15 mouse cellular contexts compared by ENCODE assay signal in the genomic region with DNA sequence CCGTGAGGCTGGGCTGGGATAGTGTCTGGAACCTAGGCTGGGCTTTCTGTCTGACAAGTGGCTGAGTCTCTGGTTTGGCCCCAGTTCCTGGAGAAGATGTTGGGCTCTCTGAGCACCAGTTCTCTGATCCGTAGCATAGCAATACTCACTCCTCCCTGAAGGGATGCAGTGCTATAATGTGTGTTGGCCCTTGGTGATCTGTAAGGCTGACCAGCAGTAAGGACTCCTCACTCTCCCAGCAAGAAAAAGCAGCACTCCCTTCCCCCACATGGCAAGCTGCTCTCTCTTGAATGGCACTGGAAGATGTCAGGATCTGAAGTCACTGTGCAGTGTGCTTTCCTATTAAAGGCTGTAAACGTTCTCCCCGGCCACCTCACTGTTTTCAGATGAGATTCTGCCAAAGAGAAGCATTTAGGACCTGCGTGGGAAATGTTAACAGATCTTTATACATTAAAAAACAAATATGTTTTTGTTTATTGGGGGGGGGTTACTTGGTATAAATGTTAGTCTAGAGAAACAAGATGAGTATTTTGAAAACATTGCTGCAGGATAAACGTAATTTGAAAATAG.
DNase-seq lines count a peak whose midpoint lies in the region; ATAC-seq and TF ChIP-seq lines count a peak whose summit lies in the region.
"Had no signal": no experiment of that assay in that cellular context is flagged by ENCODE, and none has a peak within 500 bp of the region (broad histone marks: within the 10 kb centered on the region; RNA-seq: fewer than 3 reads in every experiment).

No protein-coding gene starts in this region.

- H3K9me3 ChIP-seq in hindbrain, embryonic 14.5 days (ENCODE audit: control insufficient read depth, low read length) = no peaks in the 10 kb centered on the region
- H3K9me3 ChIP-seq in hindbrain, postnatal 0 days (ENCODE audit: low read length) = no peaks in the 10 kb centered on the region
- no peaks in the 10 kb centered on the region for H3K9me3 ChIP-seq in midbrain, embryonic 11.5 days (ENCODE audit: control insufficient read depth, low read length)
- no peaks in the 10 kb centered on the region for H3K9me3 ChIP-seq in midbrain, postnatal 0 days (ENCODE audit: low read length)
- H3K9me3 ChIP-seq: embryonic facial prominence, embryonic 12.5 days; intestine, embryonic 15.5 days; limb, embryonic 13.5 days; midbrain, embryonic 13.5 days; neural tube, embryonic 12.5 days had no signal

- no peak overlapping the region for H3K4me2 ChIP-seq in hindbrain, embryonic 14.5 days (replicated peaks)
- H3K4me2 ChIP-seq in hindbrain, postnatal 0 days (ENCODE audit: low read depth, low read length) = no peak overlapping the region
- no peak overlapping the region for H3K4me2 ChIP-seq in midbrain, embryonic 11.5 days
- H3K4me2 ChIP-seq in midbrain, postnatal 0 days (ENCODE audit: low read depth, low read length, poor library complexity, severe bottlenecking) = no peak overlapping the region
- H3K4me2 ChIP-seq: embryonic facial prominence, embryonic 12.5 days; intestine, embryonic 15.5 days; limb, embryonic 13.5 days; midbrain, embryonic 13.5 days; neural tube, embryonic 12.5 days had no signal

- no peak for TF ChIP-seq CTCF in hindbrain, postnatal 0 days (IDR thresholded peaks at IDR 0.05; ENCODE audit: low read depth)
- no peak for TF ChIP-seq CTCF in midbrain, postnatal 0 days (IDR thresholded peaks at IDR 0.05)

- no peak for ATAC-seq in hindbrain, embryonic 14.5 days (ENCODE audit: low FRiP score)
- no peak for ATAC-seq in hindbrain, postnatal 0 days
- ATAC-seq in midbrain, embryonic 11.5 days (ENCODE audit: low FRiP score) = no peak
- no peak for ATAC-seq in midbrain, postnatal 0 days (ENCODE audit: low FRiP score)
- ATAC-seq: intestine, embryonic 15.5 days; midbrain, embryonic 13.5 days had no signal

- H3K36me3 ChIP-seq in hindbrain, embryonic 14.5 days (replicated peaks; ENCODE audit: control insufficient read depth, insufficient read depth) = no peaks in the 10 kb centered on the region
- no peaks in the 10 kb centered on the region for H3K36me3 ChIP-seq in hindbrain, postnatal 0 days (ENCODE audit: insufficient read depth, low read length)
- H3K36me3 ChIP-seq in midbrain, embryonic 11.5 days (ENCODE audit: control insufficient read depth, insufficient read depth, low read length) = no peaks in the 10 kb centered on the region
- H3K36me3 ChIP-seq in midbrain, postnatal 0 days (ENCODE audit: insufficient read depth, low read length) = no peaks in the 10 kb centered on the region
- H3K36me3 ChIP-seq: embryonic facial prominence, embryonic 12.5 days; intestine, embryonic 15.5 days; limb, embryonic 13.5 days; midbrain, embryonic 13.5 days; neural tube, embryonic 12.5 days had no signal

- H3K4me1 ChIP-seq in hindbrain, embryonic 14.5 days (replicated peaks; ENCODE audit: control insufficient read depth, insufficient read depth, low read length) = peaks cover 31% of the 10 kb centered on the region
- H3K4me1 ChIP-seq in hindbrain, postnatal 0 days (ENCODE audit: insufficient read depth, low read length) = no peaks in the 10 kb centered on the region
- H3K4me1 ChIP-seq in midbrain, embryonic 11.5 days (ENCODE audit: control insufficient read depth, insufficient read depth, low read length) = peaks cover 6% of the 10 kb centered on the region
- no peaks in the 10 kb centered on the region; the same call in 1 of the 2 replicates for H3K4me1 ChIP-seq in midbrain, postnatal 0 days (ENCODE audit: insufficient read depth, low read length)
- H3K4me1 ChIP-seq: intestine, embryonic 15.5 days had no signal

- no peak overlapping the region for H3K27ac ChIP-seq in hindbrain, embryonic 14.5 days
- H3K27ac ChIP-seq in hindbrain, postnatal 0 days = no peak overlapping the region
- H3K27ac ChIP-seq in midbrain, embryonic 11.5 days (ENCODE audit: low read depth, low read length) = no peak overlapping the region
- no peak overlapping the region for H3K27ac ChIP-seq in midbrain, postnatal 0 days (ENCODE audit: low read depth, low read length)
- H3K27ac ChIP-seq: embryonic facial prominence, embryonic 12.5 days; intestine, embryonic 15.5 days; left cerebral cortex, adult 2 months; limb, embryonic 13.5 days; midbrain, embryonic 13.5 days; neural tube, embryonic 12.5 days had no signal

- WGBS in hindbrain, embryonic 14.5 days = 70% methylated on average over 6 of the region's 6 CpGs
- 68% methylated on average over 6 of the region's 6 CpGs for WGBS in hindbrain, postnatal 0 days
- WGBS in midbrain, embryonic 11.5 days = 88% methylated on average over 6 of the region's 6 CpGs
- whole genome bisulfite sequencing in midbrain, postnatal 0 days = 76% methylated on average over 6 of the region's 6 CpGs

- H3K27me3 ChIP-seq in hindbrain, embryonic 14.5 days (ENCODE audit: control insufficient read depth, insufficient read depth, low read length) = no peaks in the 10 kb centered on the region
- no peaks in the 10 kb centered on the region for H3K27me3 ChIP-seq in hindbrain, postnatal 0 days (ENCODE audit: insufficient read depth, low read length)
- H3K27me3 ChIP-seq in midbrain, embryonic 11.5 days (ENCODE audit: control insufficient read depth, insufficient read depth, low read length) = no peaks in the 10 kb centered on the region
- H3K27me3 ChIP-seq in midbrain, postnatal 0 days (ENCODE audit: insufficient read depth, low read length) = no peaks in the 10 kb centered on the region
- H3K27me3 ChIP-seq: embryonic facial prominence, embryonic 12.5 days; intestine, embryonic 15.5 days; limb, embryonic 13.5 days; midbrain, embryonic 13.5 days; neural tube, embryonic 12.5 days had no signal

- DNase-seq in heart, adult 11 months = peak; percentile 80
- no peak for DNase-seq in heart, adult 8-10 months (ENCODE audit: low spot score)
- DNase-seq in hindbrain, embryonic 14.5 days (ENCODE audit: low spot score) = peak; percentile 22
- DNase-seq in hindbrain, postnatal 0 days (ENCODE audit: low spot score) = no peak
- peak; percentile 54 for DNase-seq in midbrain, embryonic 11.5 days (ENCODE audit: low spot score, missing footprints)
- no peak for DNase-seq in midbrain, postnatal 0 days (ENCODE audit: low spot score)
- peak; percentile 4 for DNase-seq in heart, postnatal 4 days
- DNase-seq in lung, postnatal 36 days = no peak
- DNase-seq: cerebellum, adult 11 months had no signal

- no peak overlapping the region for H3K9ac ChIP-seq in hindbrain, embryonic 14.5 days
- no peak overlapping the region for H3K9ac ChIP-seq in hindbrain, postnatal 0 days (replicated peaks; ENCODE audit: low read length)
- no peak overlapping the region for H3K9ac ChIP-seq in midbrain, embryonic 11.5 days (ENCODE audit: low read length)
- H3K9ac ChIP-seq in midbrain, postnatal 0 days (replicated peaks; ENCODE audit: low read length, poor library complexity, severe bottlenecking) = no peak overlapping the region
- H3K9ac ChIP-seq: embryonic facial prominence, embryonic 12.5 days; intestine, embryonic 15.5 days; limb, embryonic 13.5 days; midbrain, embryonic 13.5 days; neural tube, embryonic 12.5 days had no signal

- H3K4me3 ChIP-seq in hindbrain, embryonic 14.5 days (replicated peaks; ENCODE audit: low read length) = no peak overlapping the region
- H3K4me3 ChIP-seq in hindbrain, postnatal 0 days (ENCODE audit: low read length) = no peak overlapping the region
- no peak overlapping the region for H3K4me3 ChIP-seq in midbrain, embryonic 11.5 days (ENCODE audit: low read depth, low read length)
- no peak overlapping the region for H3K4me3 ChIP-seq in midbrain, postnatal 0 days (ENCODE audit: low read depth, low read length)
- H3K4me3 ChIP-seq: embryonic facial prominence, embryonic 12.5 days; intestine, embryonic 15.5 days; left cerebral cortex, adult 2 months; limb, embryonic 13.5 days; midbrain, embryonic 13.5 days; neural tube, embryonic 12.5 days had no signal

Comparison
In these comparisons a context has a peak if more than half of its experiments do, and no peak if none do; other contexts are left out.
1. DNase-seq: peak in heart, adult 11 months (single experiment), hindbrain, embryonic 14.5 days (single experiment), midbrain, embryonic 11.5 days (single experiment) and heart, postnatal 4 days (single experiment); none in heart, adult 8-10 months (single experiment), hindbrain, postnatal 0 days (single experiment), midbrain, postnatal 0 days (single experiment) and lung, postnatal 36 days (single experiment).